Mouse (Mus musculus) activated CD4-positive, CD25-positive, alpha-beta regulatory T cell, adult 9 weeks (primary cell): ENCODE results near the gene Tank. TPM values are rescaled to one million over a fixed set of nuclear protein-coding genes. Genes with fewer than 3 reads are reported as not detected.

Source experiments
- polyA plus RNA-seq: library from polyadenylated mRNA; unstranded; fragments of 100-300 nt; shearing (Covaris generic); gene quantifications from one replicate; pipeline ENCODE4 v1.2.1, GENCODE M21; 2017

Gene Tank
- polyA plus RNA-seq, result 234 TPM

GRCm38 (mm10) chr2:61578433-61578832 lies at the start of gene Tank:
Gene Tank (plus strand): TSS chr2:61578585.

Other genes with a start within 250 kb of the Tank start
- gene Psmd14, start 133.1 kb downstream of the Tank start, polyA plus RNA-seq, result 195 TPM
- not detected for gene Tbr1, start 224.3 kb downstream of the Tank start, polyA plus RNA-seq